Mouse (Mus musculus) cortical plate, adult 2 months (tissue): Measurements from ENCODE around the gene Tmem246.

Source experiments
- CTCF ChIP-seq: fragments of 200-500 bp; IDR thresholded peaks from 2 replicates; pipeline ENCODE4 v1.5.1; 2011; ENCODE audit warnings: mild to moderate bottlenecking, control low read depth, low read length; ENCODE audit not compliant: insufficient read depth; ENCODE audit errors: extremely low read depth
- POLR2A ChIP-seq: fragments of 200-500 bp; IDR thresholded peaks from 2 replicates; pipeline ENCODE4 v1.6.1; 2011; ENCODE audit warnings: mild to moderate bottlenecking, low read length, control low read depth; ENCODE audit not compliant: insufficient read depth; ENCODE audit errors: extremely low read depth

GRCm38 (mm10) chr4:49639913-49640312 is 42.2 kb upstream of the Tmem246 start:
- no peak for TF ChIP-seq POLR2A
- TF ChIP-seq CTCF = no peak
